ENCODE assay signal across 8 mouse cellular contexts in genomic region chr4:53516011-53516532, GRCm38 (mm10).
DNase-seq lines count a peak whose midpoint lies in the region; ATAC-seq lines count a peak whose summit lies in the region.
"Had no signal": no experiment of that assay in that cellular context is flagged by ENCODE, and none has a peak within 500 bp of the region (broad histone marks: within the 10 kb centered on the region; RNA-seq: fewer than 3 reads in every experiment).

No protein-coding gene starts in this region.

- peak; percentile 76 for DNase-seq in left cerebral cortex, adult 11 months (ENCODE audit: low spot score)
- DNase-seq in left cerebral cortex, postnatal 10 days (ENCODE audit: extremely low spot score in 1 of 2, low spot score in 2 of 2): no peak
- DNase-seq in cerebellum, adult 11 months: peak; percentile 80
- no peak for DNase-seq in natural killer cell, adult 2 months (ENCODE audit: low spot score in 2 of 2)
- no peak for DNase-seq in adrenal gland, postnatal 36 days

- H3K9me3 ChIP-seq in intestine, embryonic 16.5 days (ENCODE audit: control insufficient read depth, low read length): no peaks in the 10 kb centered on the region
- H3K9me3 ChIP-seq in neural tube, embryonic 15.5 days (replicated peaks): no peaks in the 10 kb centered on the region

- no peak overlapping the region for H3K4me3 ChIP-seq in intestine, embryonic 16.5 days (ENCODE audit: low read length)
- no peak overlapping the region for H3K4me3 ChIP-seq in neural tube, embryonic 15.5 days (replicated peaks)
- H3K4me3 ChIP-seq: erythroblast, embryonic 14.5 days had no signal

- no peak overlapping the region for H3K9ac ChIP-seq in intestine, embryonic 16.5 days (ENCODE audit: low read depth, low read length)
- no peak overlapping the region for H3K9ac ChIP-seq in neural tube, embryonic 15.5 days (replicated peaks)

- peak; percentile 47; the same call in 1 of the 2 replicates for ATAC-seq in intestine, embryonic 16.5 days
- ATAC-seq in neural tube, embryonic 15.5 days (ENCODE audit: low FRiP score): no peak

- no peak overlapping the region for H3K27ac ChIP-seq in intestine, embryonic 16.5 days (ENCODE audit: low read length)
- peak overlapping the region; percentile 41; the same call in 1 of the 2 replicates for H3K27ac ChIP-seq in neural tube, embryonic 15.5 days (replicated peaks)

- H3K4me1 ChIP-seq in intestine, embryonic 16.5 days (ENCODE audit: control insufficient read depth, insufficient read depth, low read length): peaks cover 14% of the 10 kb centered on the region
- peaks cover 30% of the 10 kb centered on the region for H3K4me1 ChIP-seq in neural tube, embryonic 15.5 days

- intact Hi-C loops in left cerebral cortex, postnatal 10 days (cut with DNase I): no loop called here

- WGBS in intestine, embryonic 16.5 days: 71% methylated on average over 6 of the region's 6 CpGs
- WGBS in neural tube, embryonic 15.5 days: 65% methylated on average over 6 of the region's 6 CpGs

- no peaks in the 10 kb centered on the region for H3K27me3 ChIP-seq in intestine, embryonic 16.5 days (replicated peaks; ENCODE audit: control insufficient read depth, insufficient read depth, low read length)
- H3K27me3 ChIP-seq in neural tube, embryonic 15.5 days (replicated peaks): no peaks in the 10 kb centered on the region

- no peaks in the 10 kb centered on the region for H3K36me3 ChIP-seq in intestine, embryonic 16.5 days (ENCODE audit: control insufficient read depth, insufficient read depth, low read length)
- H3K36me3 ChIP-seq in neural tube, embryonic 15.5 days: no peaks in the 10 kb centered on the region

- no peak overlapping the region for H3K4me2 ChIP-seq in intestine, embryonic 16.5 days (ENCODE audit: low read depth, low read length)
- no peak overlapping the region for H3K4me2 ChIP-seq in neural tube, embryonic 15.5 days

Comparison
In these comparisons a context has a peak if more than half of its experiments do, and no peak if none do; other contexts are left out.
1. DNase-seq: peak in left cerebral cortex, adult 11 months (single experiment) and cerebellum, adult 11 months (single experiment); none in left cerebral cortex, postnatal 10 days (0 of 2), natural killer cell, adult 2 months (0 of 2) and adrenal gland, postnatal 36 days (0 of 2).